Mouse (Mus musculus): ENCODE measurements around the gene Tmem198b.

The Tmem198b gene

GRCm38 (mm10) chr10:128798676-128799075, 5.5 kb downstream of the Tmem198b start:
- DNase-seq = no peak

GRCm38 (mm10) chr10:128795581-128795980, 8.6 kb downstream of the Tmem198b start:
- DNase-seq = no peak

GRCm38 (mm10) chr10:128794391-128794790, 9.8 kb downstream of the Tmem198b start:
- no peak for DNase-seq

GRCm38 (mm10) chr10:128793258-128793657, 10.9 kb downstream of the Tmem198b start:
- DNase-seq = no peak

- DNase-seq = no peak
These were observed 12.1 kb downstream of the Tmem198b start for GRCm38 (mm10) chr10:128792041-128792440.

- DNase-seq = peak; percentile 35
These were observed 13.6 kb downstream of the Tmem198b start, which contains the start of gene Mmp19 for GRCm38 (mm10) chr10:128790398-128791124. Gene Mmp19 (plus strand): TSS chr10:128790910.

- DNase-seq = no peak
These were observed 24.0 kb downstream of the Tmem198b start for GRCm38 (mm10) chr10:128780200-128780599.

- peak; percentile 60 for DNase-seq
These were observed 25.0 kb downstream of the Tmem198b start for GRCm38 (mm10) chr10:128779011-128779795.

- DNase-seq = no peak
These were observed 25.7 kb downstream of the Tmem198b start for GRCm38 (mm10) chr10:128778441-128778840.

- DNase-seq = no peak
These were observed 30.5 kb downstream of the Tmem198b start for GRCm38 (mm10) chr10:128773685-128774084.

GRCm38 (mm10) chr10:128772895-128773294, 31.3 kb downstream of the Tmem198b start:
- no peak for DNase-seq
